Mouse (Mus musculus) spleen, postnatal 10 days (tissue): ENCODE data around the gene Atcay.
"Not testable (repeated sequence)": the region's sequence is repeated elsewhere in the genome, so short reads cannot be mapped to it uniquely, and the experiment has no call there.

Experiments used
- DNase-seq, 2 experiments: peaks; one replicate each; pipeline ENCODE4 v3.0.0; 2021 to 2022; ENCODE audit warnings: low spot score in 2 of 2

The Atcay gene

GRCm38 (mm10) chr10:81200141-81200540, 30.5 kb downstream of the Atcay start:
- DNase-seq: no peak

- no peak for DNase-seq
These were observed 31.6 kb downstream of the Atcay start for GRCm38 (mm10) chr10:81198990-81199389.

GRCm38 (mm10) chr10:81198230-81198629, 32.4 kb downstream of the Atcay start:
- peak; percentile 54 to 77 for DNase-seq

- no peak for DNase-seq
These were observed 33.3 kb downstream of the Atcay start for GRCm38 (mm10) chr10:81197305-81197704.

- no peak for DNase-seq
These were observed 34.1 kb downstream of the Atcay start for GRCm38 (mm10) chr10:81196470-81197065.

- no peak for DNase-seq
These were observed 35.3 kb downstream of the Atcay start for GRCm38 (mm10) chr10:81195300-81195699.

- peak in 1 of 2 experiments; percentile 64 for DNase-seq
These were observed 36.5 kb downstream of the Atcay start for GRCm38 (mm10) chr10:81193991-81194774.

GRCm38 (mm10) chr10:81192968-81193501, 37.6 kb downstream of the Atcay start:
- DNase-seq: no peak

- DNase-seq: peak; percentile 73 to 85
These were observed 38.2 kb downstream of the Atcay start for GRCm38 (mm10) chr10:81192270-81192967.

GRCm38 (mm10) chr10:81191342-81191982, 39.2 kb downstream of the Atcay start:
- DNase-seq: no peak

- no peak for DNase-seq
These were observed 39.7 kb downstream of the Atcay start for GRCm38 (mm10) chr10:81190912-81191321.

- peak in 1 of 2 experiments; percentile 58 for DNase-seq
These were observed 40.3 kb downstream of the Atcay start for GRCm38 (mm10) chr10:81190236-81190911.

GRCm38 (mm10) chr10:81189821-81190220, 40.8 kb downstream of the Atcay start:
- DNase-seq: no peak

GRCm38 (mm10) chr10:81187161-81187560, 43.5 kb downstream of the Atcay start:
- DNase-seq: no peak

- DNase-seq: no peak
These were observed 45.9 kb downstream of the Atcay start for GRCm38 (mm10) chr10:81184765-81185164.

GRCm38 (mm10) chr10:81183805-81184204, 46.8 kb downstream of the Atcay start, which contains the start of gene 4930442H23Rik:
Gene 4930442H23Rik (minus strand): TSS chr10:81183849.
- no peak for DNase-seq

- DNase-seq: peak; percentile 87 to 94
These were observed 48.0 kb downstream of the Atcay start, which contains the start of gene Dapk3 for GRCm38 (mm10) chr10:81182336-81183333. Gene Dapk3 (plus strand): TSS chr10:81183005.

- DNase-seq: not testable (repeated sequence)
These were observed 48.8 kb downstream of the Atcay start for GRCm38 (mm10) chr10:81181860-81182259.

- no peak for DNase-seq
These were observed 49.7 kb downstream of the Atcay start for GRCm38 (mm10) chr10:81180946-81181345.
